Mouse (Mus musculus) heart, postnatal 0 days (tissue): Measurements from ENCODE around the gene Fam221b. TPM values are rescaled to one million over a fixed set of nuclear protein-coding genes. Genes with fewer than 3 reads are reported as not detected.
A peak's percentile ranks its signal among the peaks of the same experiment; 100 is the strongest.

ENCODE experiments used
- ATAC-seq: fragments of 200-750 bp; cut with Nextera tagmentation; 2 replicates; pipeline ENCODE4 v1.8.0; 2017; ENCODE audit warnings: low read depth, moderate number of reproducible peaks, moderate library complexity; ENCODE audit not compliant: insufficient read depth
- DNase-seq: peaks from one replicate; pipeline ENCODE4 v3.0.0-alpha.2; 2016; ENCODE audit warnings: low spot score
- H3K27ac ChIP-seq: fragments of 300-500 bp; sonication (generic); 2 replicates; pipeline ENCODE4 v1.5.1; 2014; ENCODE audit warnings: low read depth, mild to moderate bottlenecking
- H3K27me3 ChIP-seq: fragments of 300-500 bp; sonication (generic); 2 replicates; pipeline ENCODE4 v1.6.1; 2014; ENCODE audit warnings: low read length, mixed read lengths; ENCODE audit not compliant: control insufficient read depth, insufficient read depth
- H3K36me3 ChIP-seq: fragments of 300-500 bp; sonication (generic); replicated peaks from 2 replicates; pipeline ENCODE4 v1.6.1; 2014; ENCODE audit warnings: low read length, mixed read lengths; ENCODE audit not compliant: control insufficient read depth, insufficient read depth
- H3K4me1 ChIP-seq: fragments of 300-500 bp; sonication (generic); 2 replicates; pipeline ENCODE4 v1.6.1; 2014; ENCODE audit warnings: antibody characterized with exemption; ENCODE audit not compliant: control insufficient read depth, insufficient read depth
- H3K4me2 ChIP-seq: fragments of 300-500 bp; sonication (generic); 2 replicates; pipeline ENCODE4 v1.6.1; 2014; ENCODE audit warnings: low read depth, mild to moderate bottlenecking, low read length, moderate library complexity
- H3K4me3 ChIP-seq: fragments of 300-500 bp; sonication (generic); 2 replicates; pipeline ENCODE4 v1.5.1; 2014; ENCODE audit warnings: low read depth, low read length
- H3K9ac ChIP-seq: fragments of 300-500 bp; sonication (generic); replicated peaks from 2 replicates; pipeline ENCODE4 v1.6.1; 2014; ENCODE audit warnings: low read depth, low read length, mixed read lengths
- H3K9me3 ChIP-seq: fragments of 300-500 bp; sonication (generic); replicated peaks from 2 replicates; pipeline ENCODE4 v1.6.1; 2016; ENCODE audit warnings: low read length; ENCODE audit not compliant: control insufficient read depth
- CTCF ChIP-seq: IDR thresholded peaks from 2 replicates; pipeline ENCODE4 v1.5.1; 2016; ENCODE audit warnings: antibody characterized with exemption, control low read depth, low read depth
- EP300 ChIP-seq: IDR thresholded peaks from 2 replicates; pipeline ENCODE4 v1.6.1; 2016; ENCODE audit warnings: antibody characterized with exemption, low read depth
- WGBS: fragments of 180-500 bp; shearing (Covaris S2); extraction: QIAGEN DNeasy Blood & Tissue Kit; methylation state at CpG from one replicate; pipeline ENCODE4 v1.1.7; 2014; 5-methylcytosine and 5-hydroxymethylcytosine counted together
- polyA plus RNA-seq: library from polyadenylated mRNA; unstranded; fragments of >200 nt; fragmentation: Nextera tagmentation; extraction: Ambion mirVana; gene quantifications from 2 replicates; pipeline ENCODE4 v1.2.1, GENCODE M21; 2015
- total RNA-seq: library from RNA; depleted of rRNA; stranded (reverse); fragments of >200 nt; gene quantifications from 2 replicates; pipeline ENCODE4 v1.2.3, GENCODE M21; 2014; ENCODE audit warnings: low replicate concordance

Gene Fam221b
- total and polyA plus RNA-seq, 2 experiments from 2014 or later, result 4.0 TPM; not detected in 1

- Histone ChIP-seq H3K27ac (peak within 1 kb of the TSS; percentile 86), H3K4me3 (peak within 1 kb of the TSS; percentile 76), H3K9me3 (no peaks in the 10 kb centered on the region; the same call in 1 of the 2 replicates), H3K4me2 (peak within 1 kb of the TSS; percentile 90), H3K4me1 (peaks cover 15% of the 10 kb centered on the region; the same call in 1 of the 2 replicates), H3K9ac (peak within 1 kb of the TSS; percentile 91), H3K36me3 (no peaks in the 10 kb centered on the region), H3K27me3 (no peaks in the 10 kb centered on the region)
- DNase-seq, result peak; percentile 47
- ATAC-seq, result peak; percentile 56
- WGBS, result 3% methylated on average over 41 of the region's 70 CpGs
- TF ChIP-seq EP300 (no peak), CTCF (no peak)
Measured at GRCm38 (mm10) chr4:43631046-43631955, 37.6 kb downstream of the Fam221b start, which contains the start of gene Npr2. Gene Npr2 (plus strand): TSS chr4:43631935.

GRCm38 (mm10) chr4:43630671-43631045, 38.3 kb downstream of the Fam221b start:
- Histone ChIP-seq H3K4me3 (no peak overlapping the region; the same call in 1 of the 2 replicates), H3K9ac (peak overlapping the region; percentile 91; the same call in 1 of the 2 replicates), H3K4me2 (peak overlapping the region; percentile 90), H3K36me3 (no peaks in the 10 kb centered on the region), H3K27me3 (no peaks in the 10 kb centered on the region), H3K4me1 (peaks cover 15% of the 10 kb centered on the region; the same call in 1 of the 2 replicates), H3K9me3 (peaks cover under 1% of the 10 kb centered on the region; the same call in 1 of the 2 replicates), H3K27ac (peak overlapping the region; percentile 86)
- no peak for TF ChIP-seq CTCF
- TF ChIP-seq EP300, result no peak
- no peak for DNase-seq
- no peak for ATAC-seq
- WGBS, result 46% methylated on average over 5 of the region's 5 CpGs

GRCm38 (mm10) chr4:43630030-43630581, 38.8 kb downstream of the Fam221b start:
- peak overlapping the region; percentile 34; the same call in 1 of the 2 replicates for H3K4me2 ChIP-seq
- H3K9me3 ChIP-seq, result peaks cover 6% of the 10 kb centered on the region
- ATAC-seq, result peak; percentile 65
- H3K4me3 ChIP-seq, result no peak overlapping the region
- H3K27ac ChIP-seq, result no peak overlapping the region; the same call in 1 of the 2 replicates
- WGBS, result 6% methylated on average over 5 of the region's 5 CpGs
- peaks cover 11% of the 10 kb centered on the region; the same call in 1 of the 2 replicates for H3K4me1 ChIP-seq
- DNase-seq, result peak; percentile 94
- H3K27me3 ChIP-seq, result no peaks in the 10 kb centered on the region
- TF ChIP-seq CTCF, result peak; percentile 86
- no peak for TF ChIP-seq EP300
- no peaks in the 10 kb centered on the region for H3K36me3 ChIP-seq
- no peak overlapping the region for H3K9ac ChIP-seq

- ATAC-seq (no peak), DNase-seq (peak; percentile 43)
- H3K4me1 ChIP-seq, result peaks cover 10% of the 10 kb centered on the region; the same call in 1 of the 2 replicates
- H3K9me3 ChIP-seq, result peaks cover 13% of the 10 kb centered on the region
- H3K4me3 ChIP-seq, result no peak overlapping the region
- 42% methylated on average over 20 of the region's 20 CpGs for WGBS
- H3K27ac ChIP-seq, result no peak overlapping the region
- H3K9ac ChIP-seq, result no peak overlapping the region
- no peaks in the 10 kb centered on the region for H3K27me3 ChIP-seq
- TF ChIP-seq CTCF (no peak), EP300 (no peak)
- no peaks in the 10 kb centered on the region for H3K36me3 ChIP-seq
- peak overlapping the region; percentile 32; the same call in 1 of the 2 replicates for H3K4me2 ChIP-seq
Measured at GRCm38 (mm10) chr4:43629106-43629817, 39.7 kb downstream of the Fam221b start.

- peaks cover 9% of the 10 kb centered on the region for H3K9me3 ChIP-seq
- ATAC-seq (no peak), DNase-seq (no peak)
- H3K27ac ChIP-seq, result no peak overlapping the region
- no peaks in the 10 kb centered on the region for H3K27me3 ChIP-seq
- TF ChIP-seq CTCF (no peak), EP300 (no peak)
- H3K4me3 ChIP-seq, result no peak overlapping the region
- no peaks in the 10 kb centered on the region for H3K4me1 ChIP-seq
- no peaks in the 10 kb centered on the region for H3K36me3 ChIP-seq
- H3K9ac ChIP-seq, result no peak overlapping the region
- WGBS, result 61% methylated on average over 4 of the region's 4 CpGs
- no peak overlapping the region for H3K4me2 ChIP-seq
Measured at GRCm38 (mm10) chr4:43620146-43620778, 48.7 kb downstream of the Fam221b start.
